Mouse (Mus musculus) hindbrain, embryonic 16.5 days (tissue): Measurements from ENCODE around the gene Ppp1r9b. TPM values are rescaled to one million over a fixed set of nuclear protein-coding genes. Genes with fewer than 3 reads are reported as not detected.
"Not testable (repeated sequence)": the region's sequence is repeated elsewhere in the genome, so short reads cannot be mapped to it uniquely, and the experiment has no call there.

ENCODE experiments used
- ATAC-seq: fragments of 200-750 bp; cut with Nextera tagmentation; 2 replicates; pipeline ENCODE4 v1.8.0; 2017; ENCODE audit warnings: moderate TSS enrichment, moderate library complexity
- H3K27ac ChIP-seq: fragments of 300-500 bp; sonication (generic); 2 replicates; pipeline ENCODE4 v1.5.1; 2014; ENCODE audit warnings: low read depth, mild to moderate bottlenecking, control low read depth, low read length, moderate library complexity
- H3K27me3 ChIP-seq: fragments of 300-500 bp; sonication (generic); replicated peaks from 2 replicates; pipeline ENCODE4 v1.6.1; 2014; ENCODE audit warnings: low read length; ENCODE audit not compliant: control insufficient read depth, insufficient read depth
- H3K36me3 ChIP-seq: fragments of 300-500 bp; sonication (generic); 2 replicates; pipeline ENCODE4 v1.6.1; 2014; ENCODE audit warnings: mild to moderate bottlenecking, low read length, moderate library complexity, mixed read lengths; ENCODE audit not compliant: control insufficient read depth, insufficient read depth
- H3K4me1 ChIP-seq: fragments of 300-500 bp; sonication (generic); 2 replicates; pipeline ENCODE4 v1.6.1; 2014; ENCODE audit warnings: low read depth, low read length; ENCODE audit not compliant: control insufficient read depth, insufficient read depth
- H3K4me2 ChIP-seq: fragments of 300-500 bp; sonication (generic); 2 replicates; pipeline ENCODE4 v1.6.1; 2014; ENCODE audit warnings: mild to moderate bottlenecking, low read length, control low read depth, moderate library complexity
- H3K4me3 ChIP-seq: fragments of 300-500 bp; sonication (generic); 2 replicates; pipeline ENCODE4 v1.5.1; 2014; ENCODE audit warnings: mild to moderate bottlenecking, low read length, control low read depth, moderate library complexity
- H3K9ac ChIP-seq: fragments of 300-500 bp; sonication (generic); 2 replicates; pipeline ENCODE4 v1.6.1; 2014; ENCODE audit warnings: low read depth, mild to moderate bottlenecking, control low read depth, low read length, moderate library complexity
- H3K9me3 ChIP-seq: fragments of 300-500 bp; sonication (generic); 2 replicates; pipeline ENCODE4 v1.6.1; 2014; ENCODE audit warnings: mild to moderate bottlenecking, low read length, moderate library complexity; ENCODE audit not compliant: control insufficient read depth
- WGBS: fragments of 180-500 bp; shearing (Covaris S2); extraction: QIAGEN DNeasy Blood & Tissue Kit; methylation state at CpG from one replicate; pipeline ENCODE4 v1.1.7; 2014; 5-methylcytosine and 5-hydroxymethylcytosine counted together
- polyA plus RNA-seq: library from polyadenylated mRNA; unstranded; fragments of >200 nt; fragmentation: Nextera tagmentation; extraction: Ambion mirVana; gene quantifications from 2 replicates; pipeline ENCODE4 v1.2.1, GENCODE M21; 2015

Ppp1r9b gene
- polyA plus RNA-seq, 1 experiment from 2014 or later, result 17.8 TPM

DNA sequence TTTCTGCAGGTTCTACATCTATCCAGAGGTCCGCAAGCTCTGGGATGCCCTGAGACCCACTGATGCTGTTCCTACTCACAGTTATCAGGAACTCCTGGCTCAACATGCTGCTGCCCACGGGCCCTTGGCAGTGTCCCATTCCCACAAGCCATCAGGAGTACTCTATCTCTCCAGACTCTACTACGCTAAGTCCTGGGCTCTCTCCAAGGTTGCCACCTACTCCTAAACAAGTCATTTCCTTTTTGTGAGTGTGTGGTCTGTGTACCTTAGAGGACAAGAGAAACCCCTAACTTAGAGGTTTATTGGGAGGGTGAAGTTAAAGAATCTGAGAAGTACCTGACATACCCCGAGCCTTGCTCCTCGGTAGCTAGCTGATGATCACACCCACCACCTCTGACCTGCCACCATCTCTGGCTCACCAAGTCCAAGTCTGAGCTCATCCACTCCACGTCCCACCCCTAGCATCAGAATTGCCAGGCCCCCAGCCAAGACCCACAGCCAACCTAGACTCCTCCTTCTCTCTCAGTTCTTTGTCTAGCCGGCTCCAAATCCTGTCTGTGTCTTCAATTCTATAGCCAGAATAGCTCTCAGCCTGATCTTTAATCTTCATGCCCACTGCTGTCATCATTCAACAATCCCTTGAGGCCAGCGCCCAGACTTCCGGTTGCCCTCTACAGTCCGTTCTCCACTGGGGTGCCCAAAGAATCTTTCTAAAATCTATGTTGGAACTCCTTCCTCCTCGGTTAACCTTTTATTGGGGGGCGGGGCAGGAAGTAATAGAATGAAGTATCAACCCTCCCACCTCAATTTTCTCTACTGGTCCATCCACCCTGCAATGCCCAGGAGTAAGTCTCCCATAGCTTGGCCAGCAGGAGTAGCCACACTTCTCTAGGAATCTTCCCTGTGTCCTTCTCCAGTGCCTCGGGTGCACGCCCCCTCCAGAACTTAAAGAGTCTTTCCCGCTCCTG, 18.1 kb downstream of the Ppp1r9b start:
- peak overlapping the region; percentile 82 for H3K4me2 ChIP-seq
- 30% methylated on average over 15 of the region's 15 CpGs for WGBS
- peaks cover 13% of the 10 kb centered on the region for H3K36me3 ChIP-seq
- H3K9ac ChIP-seq, result peak overlapping the region; percentile 99
- H3K27me3 ChIP-seq, result no peaks in the 10 kb centered on the region
- H3K4me1 ChIP-seq, result peaks cover 53% of the 10 kb centered on the region
- H3K9me3 ChIP-seq, result no peaks in the 10 kb centered on the region
- H3K27ac ChIP-seq, result peak overlapping the region; percentile 98
- peak; percentile 11; the same call in 1 of the 2 replicates for ATAC-seq
- peak overlapping the region; percentile 92 for H3K4me3 ChIP-seq

GRCm38 (mm10) chr11:95009629-95010014, 18.8 kb downstream of the Ppp1r9b start, which contains the start of gene Samd14:
Gene Samd14, plus strand, starts transcription at chr11:95009879.
- WGBS, result under 1% methylated on average over 29 of the region's 32 CpGs
- Histone ChIP-seq H3K36me3 (peaks cover 11% of the 10 kb centered on the region), H3K27me3 (no peaks in the 10 kb centered on the region), H3K4me2 (peak within 1 kb of the TSS; percentile 82), H3K4me1 (peaks cover 54% of the 10 kb centered on the region), H3K4me3 (peak within 1 kb of the TSS; percentile 92), H3K27ac (peak within 1 kb of the TSS; percentile 98), H3K9ac (peak within 1 kb of the TSS; percentile 99), H3K9me3 (no peaks in the 10 kb centered on the region)
- ATAC-seq, result peak; percentile 76

- Histone ChIP-seq H3K4me3 (peak overlapping the region; percentile 92), H3K4me1 (peaks cover 54% of the 10 kb centered on the region), H3K9me3 (no peaks in the 10 kb centered on the region), H3K27ac (peak overlapping the region; percentile 98), H3K4me2 (peak overlapping the region; percentile 82), H3K36me3 (peaks cover 5% of the 10 kb centered on the region), H3K9ac (peak overlapping the region; percentile 99), H3K27me3 (no peaks in the 10 kb centered on the region)
- ATAC-seq, result peak; percentile 40; the same call in 1 of the 2 replicates
- under 1% methylated on average over 32 of the region's 40 CpGs for WGBS
Measured at GRCm38 (mm10) chr11:95010141-95010739, 19.4 kb downstream of the Ppp1r9b start.

DNA sequence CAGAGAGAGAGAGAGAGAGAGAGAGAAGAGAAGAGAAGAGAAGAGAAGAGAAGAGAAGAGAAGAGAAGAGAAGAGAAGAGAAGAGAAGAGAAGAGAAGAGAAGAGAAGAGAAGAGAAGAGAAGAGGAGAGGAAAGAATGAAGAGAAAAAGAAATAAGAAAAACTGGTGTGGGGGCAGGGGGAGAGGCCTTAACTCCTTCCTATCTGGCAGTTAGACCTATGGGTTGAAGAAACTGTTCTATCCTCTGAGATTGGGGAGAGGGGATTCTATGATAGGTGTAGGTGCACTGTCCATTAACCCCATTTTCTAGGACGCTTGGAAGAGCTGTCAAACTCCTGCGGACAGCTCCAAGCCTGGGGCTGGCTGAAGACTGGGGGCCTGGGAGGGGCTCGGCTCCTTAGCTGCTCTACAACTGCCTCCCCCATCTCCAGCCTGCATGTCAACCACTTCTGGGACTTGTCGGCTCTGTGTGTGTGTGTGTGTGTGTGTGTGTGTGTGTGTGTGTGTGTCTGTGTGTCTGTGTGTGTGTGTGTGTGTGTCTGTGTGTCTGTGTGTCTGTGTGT, 20.1 kb downstream of the Ppp1r9b start:
- peaks cover 54% of the 10 kb centered on the region for H3K4me1 ChIP-seq
- not testable (repeated sequence) for ATAC-seq, H3K27me3 ChIP-seq

DNA sequence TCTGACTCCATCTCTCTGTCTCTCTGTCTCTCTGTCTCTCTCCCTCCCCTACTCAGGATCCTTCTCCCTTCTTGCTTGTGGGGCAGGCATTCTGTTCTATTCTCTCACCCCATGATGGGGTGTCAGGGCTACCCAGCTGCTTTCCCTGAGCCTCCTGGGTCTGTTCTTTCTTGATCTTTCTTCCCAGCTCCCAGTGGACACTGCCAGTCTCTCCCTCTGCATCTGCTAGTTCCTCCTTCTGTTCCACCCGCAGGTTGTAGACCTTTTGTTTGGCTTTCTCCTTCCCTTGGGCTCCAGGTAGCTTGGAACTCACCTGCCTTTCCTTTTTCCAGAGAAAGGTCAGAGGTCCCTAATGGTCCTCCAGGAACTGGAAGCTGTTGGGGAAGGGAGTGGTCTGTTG, 20.6 kb downstream of the Ppp1r9b start:
- no peaks in the 10 kb centered on the region for H3K27me3 ChIP-seq
- H3K9me3 ChIP-seq, result no peaks in the 10 kb centered on the region
- peak overlapping the region; percentile 92 for H3K4me3 ChIP-seq
- H3K9ac ChIP-seq, result peak overlapping the region; percentile 66
- H3K27ac ChIP-seq, result peak overlapping the region; percentile 52
- peak overlapping the region; percentile 82 for H3K4me2 ChIP-seq
- ATAC-seq, result no peak
- H3K36me3 ChIP-seq, result peaks cover 5% of the 10 kb centered on the region; the same call in 1 of the 2 replicates
- H3K4me1 ChIP-seq, result peaks cover 49% of the 10 kb centered on the region
- WGBS, result 28% methylated on average over 1 of the region's 1 CpGs

More for the DNA sequence above, 20.1 kb downstream of the Ppp1r9b start:
- WGBS, result 5% methylated on average over 4 of the region's 4 CpGs
- not testable (repeated sequence) for H3K9me3 ChIP-seq, H3K36me3 ChIP-seq, H3K27ac ChIP-seq
- peak overlapping the region; percentile 92 for H3K4me3 ChIP-seq
- peak overlapping the region; percentile 99 for H3K9ac ChIP-seq
- H3K4me2 ChIP-seq, result peak overlapping the region; percentile 82

- H3K36me3 ChIP-seq, result peaks cover 5% of the 10 kb centered on the region; the same call in 1 of the 2 replicates
- H3K4me2 ChIP-seq, result peak overlapping the region; percentile 82
- H3K9me3 ChIP-seq, result no peaks in the 10 kb centered on the region
- peaks cover 43% of the 10 kb centered on the region for H3K4me1 ChIP-seq
- H3K27me3 ChIP-seq, result no peaks in the 10 kb centered on the region
- ATAC-seq, result no peak
- peak overlapping the region; percentile 92 for H3K4me3 ChIP-seq
- H3K9ac ChIP-seq, result peak overlapping the region; percentile 66
- WGBS, result 51% methylated on average over 3 of the region's 3 CpGs
- no peak overlapping the region for H3K27ac ChIP-seq
Measured at GRCm38 (mm10) chr11:95012075-95012474, 21.2 kb downstream of the Ppp1r9b start.

DNA sequence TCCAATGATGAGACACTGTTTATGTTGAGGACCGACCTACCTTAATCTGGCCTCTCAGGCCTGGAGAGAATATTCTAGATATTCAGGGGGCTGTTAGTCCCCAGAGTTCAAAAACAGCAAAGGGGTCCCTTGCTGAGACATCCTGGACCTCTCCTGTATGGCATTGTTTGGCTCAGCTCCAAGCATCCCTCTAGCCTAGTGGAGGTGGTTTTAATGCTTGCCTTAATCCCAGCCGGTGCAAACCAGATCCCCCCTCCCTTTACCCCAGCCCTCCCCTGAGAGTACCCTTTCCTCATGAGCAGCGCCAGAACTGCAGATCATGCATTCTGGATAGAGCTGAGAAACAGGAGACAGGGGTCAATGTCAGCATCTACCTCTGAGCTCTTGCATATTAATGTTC, 21.7 kb downstream of the Ppp1r9b start:
- no peak for ATAC-seq
- Histone ChIP-seq H3K4me3 (peak overlapping the region; percentile 92), H3K9ac (peak overlapping the region; percentile 29; the same call in 1 of the 2 replicates), H3K36me3 (peaks cover 5% of the 10 kb centered on the region; the same call in 1 of the 2 replicates), H3K4me1 (peaks cover 39% of the 10 kb centered on the region), H3K4me2 (peak overlapping the region; percentile 82), H3K9me3 (no peaks in the 10 kb centered on the region), H3K27me3 (no peaks in the 10 kb centered on the region), H3K27ac (no peak overlapping the region)
- 34% methylated on average over 3 of the region's 3 CpGs for WGBS

DNA sequence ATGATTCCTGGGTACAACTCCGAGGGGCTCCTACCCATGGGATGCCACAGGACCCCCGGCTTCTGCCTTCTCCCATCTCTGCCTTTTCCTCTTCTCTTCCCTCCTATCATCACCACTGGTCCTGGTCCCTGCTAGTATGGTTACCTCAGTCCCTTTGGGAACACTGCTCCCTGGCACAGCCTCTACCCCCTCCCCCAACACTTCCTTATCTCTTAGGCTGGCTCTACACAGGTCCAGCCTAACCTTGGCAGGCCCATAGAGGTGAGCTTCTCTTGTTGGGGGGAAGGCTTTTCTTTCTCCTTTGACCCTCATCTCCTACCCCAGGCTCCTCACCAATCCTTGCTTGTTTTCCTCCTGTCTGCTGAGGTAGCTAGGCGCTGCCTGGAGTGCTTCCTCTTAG, 24.6 kb downstream of the Ppp1r9b start:
- WGBS, result 70% methylated on average over 3 of the region's 3 CpGs
- H3K4me2 ChIP-seq, result no peak overlapping the region
- no peak overlapping the region for H3K27ac ChIP-seq
- no peaks in the 10 kb centered on the region for H3K9me3 ChIP-seq
- ATAC-seq, result no peak
- no peak overlapping the region for H3K9ac ChIP-seq
- H3K36me3 ChIP-seq, result peaks cover 8% of the 10 kb centered on the region
- no peaks in the 10 kb centered on the region for H3K27me3 ChIP-seq
- peaks cover 27% of the 10 kb centered on the region for H3K4me1 ChIP-seq
- no peak overlapping the region for H3K4me3 ChIP-seq
